Mouse (Mus musculus) lung, postnatal 36 days (tissue): ENCODE results near the gene Atp6v1g1.

Experiments used
- DNase-seq: peaks from one replicate; pipeline ENCODE4 v3.0.0; 2022; ENCODE audit warnings: mixed read lengths

Atp6v1g1 gene

DNA sequence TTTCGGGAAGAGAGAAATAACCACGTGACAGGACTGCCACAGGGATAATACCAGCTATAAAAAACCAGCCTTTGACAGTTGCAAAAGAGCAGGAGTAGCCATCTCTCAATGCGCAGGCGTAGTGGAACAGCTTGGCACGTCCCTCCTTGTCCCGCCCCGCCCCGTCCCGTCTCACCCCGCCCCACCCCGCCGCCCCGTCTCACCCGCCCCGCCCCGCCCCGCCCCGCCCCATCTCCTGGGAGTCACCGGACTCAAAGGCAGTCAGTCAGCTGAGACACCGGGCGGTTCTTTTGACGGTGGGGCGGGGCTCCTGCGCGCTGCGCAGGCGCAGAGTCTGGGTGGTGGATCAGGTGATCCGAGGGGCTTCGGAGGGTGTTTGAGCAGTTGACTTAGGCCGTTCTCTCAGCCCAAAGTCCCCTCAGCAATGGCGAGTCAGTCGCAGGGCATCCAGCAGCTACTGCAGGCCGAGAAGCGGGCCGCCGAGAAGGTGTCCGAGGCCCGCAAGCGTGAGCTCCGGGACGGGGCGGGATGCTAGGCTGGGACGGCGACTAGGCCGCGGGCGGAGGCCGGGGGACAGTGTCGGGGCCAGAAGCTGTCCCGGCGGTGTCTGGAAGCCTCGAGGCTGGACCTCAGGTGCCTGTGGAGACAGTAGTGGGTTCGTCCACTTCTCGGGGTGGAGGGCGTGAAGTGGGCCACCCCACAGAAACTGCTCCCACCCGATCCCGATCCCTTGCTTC, at the start of gene Atp6v1g1:
Atp6v1g1 (plus strand) TSS at position 279 of the 737 bp plus-strand sequence.
- DNase-seq: peak; percentile 98

GRCm38 (mm10) chr4:63494967-63495914, 49.3 kb upstream of the Atp6v1g1 start:
- DNase-seq: peak; percentile 53

GRCm38 (mm10) chr4:63495915-63496278, 48.7 kb upstream of the Atp6v1g1 start, which contains the start of gene Whrn:
Whrn (minus strand) TSS chr4:63495991.
- DNase-seq: peak; percentile 82

DNA sequence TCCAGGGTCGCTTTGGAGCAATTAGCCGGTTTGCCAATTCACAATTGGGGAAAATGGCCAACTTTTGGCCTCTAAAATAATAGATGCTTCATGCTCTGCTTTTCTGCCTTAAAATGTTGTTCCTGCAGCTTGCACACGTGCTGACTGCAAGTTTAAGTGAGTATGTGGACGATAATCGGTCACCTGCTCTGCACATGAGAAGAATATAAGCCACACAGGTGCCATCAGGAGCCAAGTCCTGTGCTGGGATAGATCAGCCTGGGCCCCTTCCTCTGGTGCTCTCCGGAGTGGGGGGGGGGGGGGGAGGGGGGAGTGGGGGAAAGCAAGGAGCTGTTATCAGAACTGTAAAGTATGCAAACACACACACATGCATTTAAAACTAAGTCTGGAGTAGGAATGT, 48.3 kb upstream of the Atp6v1g1 start:
- DNase-seq: no peak

- DNase-seq: no peak
These were observed 46.2 kb upstream of the Atp6v1g1 start for GRCm38 (mm10) chr4:63498346-63498745.

GRCm38 (mm10) chr4:63501050-63501449, 43.5 kb upstream of the Atp6v1g1 start:
- no peak for DNase-seq

GRCm38 (mm10) chr4:63503949-63504348, 40.6 kb upstream of the Atp6v1g1 start:
- DNase-seq: no peak

DNA sequence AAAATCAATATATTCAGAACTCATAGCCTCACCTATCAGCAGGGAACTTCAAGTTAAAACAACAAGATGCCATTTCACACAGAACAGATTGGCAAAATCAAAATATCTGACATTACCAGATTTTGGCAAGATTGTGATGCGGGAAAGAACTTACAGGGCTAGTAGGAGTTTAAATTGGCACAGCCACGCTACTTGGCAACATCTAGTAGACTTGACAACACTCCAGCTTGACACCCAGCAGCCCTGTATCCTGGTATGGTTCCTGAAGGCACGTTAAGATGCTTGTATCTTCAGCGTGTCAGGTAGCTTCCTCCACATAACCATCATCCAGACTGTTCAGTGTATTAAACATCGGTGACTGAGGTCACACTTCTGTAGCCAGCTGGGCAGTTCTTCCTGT, 37.1 kb upstream of the Atp6v1g1 start:
- DNase-seq: no peak

DNA sequence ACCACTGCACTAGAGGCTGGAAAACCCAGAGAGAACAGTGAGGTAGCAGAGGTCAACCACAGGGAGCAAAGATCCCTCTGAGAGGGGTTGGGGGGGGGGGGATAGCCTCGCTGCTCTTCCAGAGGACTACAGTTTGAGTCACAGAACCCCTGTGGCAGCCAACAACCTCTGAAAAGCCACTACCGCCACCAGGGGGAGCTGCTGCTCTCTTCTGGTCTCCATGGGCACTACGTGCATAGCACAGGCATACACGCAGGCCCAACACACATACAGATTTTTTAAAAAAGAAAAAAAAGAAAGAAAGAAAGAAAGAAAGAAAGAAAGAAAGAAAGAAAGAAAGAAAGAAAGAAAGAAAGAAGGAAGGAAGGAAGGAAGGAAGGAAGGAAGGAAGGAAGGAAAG, 36.3 kb upstream of the Atp6v1g1 start:
- DNase-seq: peak; percentile 93

DNA sequence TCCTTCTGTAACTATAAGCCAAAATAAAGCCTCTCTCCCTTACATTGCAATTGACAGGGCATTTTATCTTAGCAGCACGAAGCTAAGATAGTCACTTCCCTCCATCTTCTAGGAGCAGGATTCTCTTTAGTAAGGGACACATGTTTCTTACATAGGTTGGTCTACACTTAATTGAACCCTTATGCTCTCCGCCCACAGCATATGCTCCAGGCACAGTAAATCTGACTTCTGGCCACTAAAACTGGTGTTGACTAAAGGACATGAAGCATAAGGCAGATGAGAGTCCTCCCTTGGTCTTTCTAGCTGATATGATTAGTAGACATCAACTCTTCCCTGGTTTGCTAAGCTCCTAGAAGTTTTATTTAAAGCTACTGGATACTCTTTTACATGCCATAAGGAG, 31.7 kb upstream of the Atp6v1g1 start:
- no peak for DNase-seq

GRCm38 (mm10) chr4:63514454-63514984, 30.1 kb upstream of the Atp6v1g1 start:
- DNase-seq: no peak

GRCm38 (mm10) chr4:63515021-63515420, 29.6 kb upstream of the Atp6v1g1 start:
- no peak for DNase-seq

- no peak for DNase-seq
These were observed 22.7 kb upstream of the Atp6v1g1 start for GRCm38 (mm10) chr4:63521813-63522419.

DNA sequence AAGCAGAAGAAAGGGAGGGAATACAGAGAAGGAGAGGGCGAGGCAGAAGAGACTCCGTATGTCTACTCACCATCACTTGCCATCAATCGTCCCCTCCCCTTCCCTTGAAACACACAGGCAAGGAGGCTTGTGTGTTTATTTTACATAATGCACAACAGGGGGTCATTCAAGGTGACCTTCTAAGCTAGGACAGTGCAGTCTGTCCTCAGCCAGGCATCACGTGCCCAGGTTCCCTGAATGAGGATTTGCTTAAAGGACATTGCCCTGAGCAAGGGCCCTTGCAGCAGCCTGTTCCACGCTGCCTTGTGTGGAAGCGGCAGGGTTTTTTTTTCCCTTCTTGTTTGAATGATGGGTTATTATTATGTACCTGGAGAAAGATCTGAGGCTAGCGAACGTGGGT, 19.1 kb upstream of the Atp6v1g1 start:
- DNase-seq: no peak

DNA sequence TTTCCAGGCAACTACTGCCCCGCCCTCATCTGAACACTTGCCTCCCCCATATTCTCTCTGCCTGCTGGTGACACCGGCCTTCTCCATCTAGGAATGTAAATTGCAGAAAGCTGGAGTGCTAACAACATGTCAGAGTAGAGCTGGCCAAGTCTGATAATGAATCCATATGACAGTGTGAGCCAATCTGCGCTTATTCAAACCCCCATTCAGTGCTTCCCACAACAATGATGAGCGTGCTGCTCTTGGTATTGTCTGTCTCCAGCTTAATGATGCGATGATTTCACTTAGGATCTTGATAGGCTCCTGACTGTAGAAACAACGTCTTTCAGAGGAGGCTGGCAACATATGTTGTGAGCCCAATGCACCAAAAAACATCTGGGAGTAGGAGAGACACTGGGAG, 15.6 kb upstream of the Atp6v1g1 start:
- DNase-seq: no peak

DNA sequence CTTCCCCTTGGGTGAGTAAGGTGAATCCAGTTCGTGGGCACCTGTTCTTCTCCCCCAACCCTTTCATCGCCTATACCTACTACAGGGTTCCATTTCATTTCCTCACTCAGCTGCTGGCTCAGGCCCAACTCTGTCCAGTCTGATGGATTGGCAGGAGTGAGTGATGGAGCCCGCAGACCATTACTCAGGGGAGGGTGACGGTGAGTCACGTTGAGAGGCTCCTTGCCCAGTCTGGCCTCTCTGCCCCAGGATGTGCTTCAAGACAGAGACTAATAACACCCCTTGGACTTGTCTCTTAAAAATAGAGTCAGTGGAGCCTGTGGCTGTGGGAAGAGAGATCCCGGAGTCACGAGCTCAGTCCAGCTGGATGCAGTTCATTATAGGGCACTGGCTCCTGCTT, 14.2 kb upstream of the Atp6v1g1 start:
- no peak for DNase-seq

DNA sequence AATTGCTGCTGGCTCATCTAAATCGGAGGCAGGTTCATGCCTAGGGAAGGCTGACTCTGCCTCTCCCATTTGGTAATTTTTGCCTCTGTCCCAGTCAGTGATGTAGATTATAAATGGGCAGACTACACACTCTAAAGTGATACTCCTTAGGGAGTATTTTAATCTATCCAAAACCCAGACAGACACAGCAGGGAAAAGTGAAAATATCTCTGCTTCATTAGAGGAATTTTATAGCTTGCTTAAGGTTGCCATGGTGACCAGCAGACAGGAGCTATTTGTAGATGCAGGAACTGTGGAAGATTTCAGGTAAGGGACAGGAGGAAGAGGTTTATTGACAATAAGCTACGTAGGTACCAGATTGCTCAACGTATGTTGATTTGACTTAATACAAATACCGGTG, 7.0 kb upstream of the Atp6v1g1 start:
- no peak for DNase-seq

DNA sequence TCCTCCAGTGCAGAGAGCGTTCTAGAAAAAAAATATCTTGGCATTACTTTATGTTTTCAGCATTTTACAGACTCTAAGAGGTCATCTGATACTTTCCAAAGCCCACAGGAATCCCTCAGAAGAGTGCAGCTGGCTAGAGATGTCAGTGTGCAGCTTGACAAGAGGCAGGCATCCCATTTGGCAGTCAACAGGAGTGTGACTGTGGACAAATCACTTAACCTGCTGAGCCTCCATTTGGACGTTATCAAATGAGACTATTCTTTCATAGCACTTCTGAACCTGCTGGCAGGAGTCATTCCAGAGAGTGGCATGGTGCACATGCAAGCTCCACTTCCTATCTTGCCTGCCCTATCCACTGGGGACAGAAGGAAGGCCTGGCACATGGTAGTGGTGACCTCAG, 2.4 kb upstream of the Atp6v1g1 start:
- DNase-seq: peak; percentile 15

GRCm38 (mm10) chr4:63543746-63544493, 652 bp upstream of the Atp6v1g1 start:
- peak; percentile 28 for DNase-seq

GRCm38 (mm10) chr4:63545231-63545958, 823 bp downstream of the Atp6v1g1 start:
- DNase-seq: peak; percentile 62

DNA sequence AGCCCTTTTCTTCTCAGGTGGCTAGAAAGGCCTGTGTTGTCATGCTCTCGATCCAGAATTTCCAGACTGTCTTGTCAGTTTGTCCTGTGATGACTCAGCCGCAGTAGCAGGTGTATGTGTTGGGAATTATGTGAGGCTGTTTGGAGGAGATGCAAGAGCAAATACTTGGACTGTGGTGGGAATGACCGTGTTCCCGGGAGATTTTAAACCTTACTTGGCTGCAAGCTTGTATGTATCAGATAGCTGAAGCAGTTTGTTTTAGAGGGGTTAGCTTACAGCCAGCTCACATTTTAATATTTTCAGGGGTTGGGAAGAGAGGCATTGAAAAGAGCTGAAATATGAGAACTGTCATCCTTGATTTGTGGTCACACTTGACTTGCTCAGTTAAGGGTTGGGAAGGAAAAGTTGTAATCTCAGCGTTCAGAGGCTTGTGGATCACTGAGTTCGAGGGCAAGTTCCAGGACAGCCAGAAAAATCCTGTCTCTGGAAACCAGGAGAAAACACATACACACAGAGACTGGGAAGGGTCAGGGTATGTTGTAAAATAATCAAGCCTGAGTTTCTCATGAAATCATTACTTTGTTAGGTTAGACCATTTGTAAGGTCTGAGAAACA, 2.0 kb downstream of the Atp6v1g1 start:
- peak; percentile 7 for DNase-seq
